Mouse (Mus musculus): ENCODE data around the gene Slc25a12. TPM values are rescaled to one million over a fixed set of nuclear protein-coding genes. Genes with fewer than 3 reads are reported as not detected.

The Slc25a12 gene
- polyA plus RNA-seq, 1 experiment from 2014 or later, result 29.6 TPM

- H3K4me3 ChIP-seq, result no peak overlapping the region
- 62% methylated on average over 7 of the region's 7 CpGs for WGBS
- H3K9me3 ChIP-seq (replicated peaks), result no peaks in the 10 kb centered on the region
- H3K27ac ChIP-seq, result no peak overlapping the region
- no peaks in the 10 kb centered on the region for H3K36me3 ChIP-seq
- DNase-seq (ENCODE audit: low spot score), result no peak
- H3K4me1 ChIP-seq, result peaks cover 5% of the 10 kb centered on the region
- no peaks in the 10 kb centered on the region for H3K27me3 ChIP-seq (ENCODE audit: low read depth, poor library complexity, severe bottlenecking)
Measured at GRCm38 (mm10) chr2:71294489-71294888, 73.1 kb downstream of the Slc25a12 start.

- H3K27ac ChIP-seq, result no peak overlapping the region
- H3K36me3 ChIP-seq, result no peaks in the 10 kb centered on the region
- no peaks in the 10 kb centered on the region for H3K9me3 ChIP-seq (replicated peaks)
- DNase-seq (ENCODE audit: low spot score), result no peak
- H3K4me3 ChIP-seq, result no peak overlapping the region
- H3K27me3 ChIP-seq (ENCODE audit: low read depth, poor library complexity, severe bottlenecking), result no peaks in the 10 kb centered on the region
- H3K4me1 ChIP-seq, result peaks cover 5% of the 10 kb centered on the region
- WGBS, result 88% methylated on average over 3 of the region's 3 CpGs
Measured at GRCm38 (mm10) chr2:71293983-71294382, 73.6 kb downstream of the Slc25a12 start.

- Histone ChIP-seq H3K4me3 (no peak overlapping the region), H3K36me3 (no peaks in the 10 kb centered on the region), H3K27ac (no peak overlapping the region), H3K4me1 (peaks cover 5% of the 10 kb centered on the region), H3K9me3 (replicated peaks) (no peaks in the 10 kb centered on the region), H3K27me3 (ENCODE audit: low read depth, poor library complexity, severe bottlenecking) (no peaks in the 10 kb centered on the region)
- WGBS, result 44% methylated on average over 5 of the region's 5 CpGs
- DNase-seq (ENCODE audit: low spot score), result no peak
Measured at GRCm38 (mm10) chr2:71291566-71291965, 76.0 kb downstream of the Slc25a12 start.

GRCm38 (mm10) chr2:71290107-71290775 lies 77.3 kb downstream of the Slc25a12 start:
- no peaks in the 10 kb centered on the region for H3K9me3 ChIP-seq (replicated peaks)
- peak overlapping the region; percentile 62; the same call in 1 of the 2 replicates for H3K27ac ChIP-seq
- WGBS, result 59% methylated on average over 6 of the region's 6 CpGs
- H3K4me3 ChIP-seq, result no peak overlapping the region
- no peak for DNase-seq (ENCODE audit: low spot score)
- H3K4me1 ChIP-seq, result peaks cover 5% of the 10 kb centered on the region
- no peaks in the 10 kb centered on the region for H3K36me3 ChIP-seq
- H3K27me3 ChIP-seq (ENCODE audit: low read depth, poor library complexity, severe bottlenecking), result no peaks in the 10 kb centered on the region

GRCm38 (mm10) chr2:71281981-71282380 lies 85.6 kb downstream of the Slc25a12 start:
- Histone ChIP-seq H3K36me3 (peaks cover 10% of the 10 kb centered on the region), H3K4me3 (no peak overlapping the region), H3K27ac (no peak overlapping the region), H3K9me3 (replicated peaks) (no peaks in the 10 kb centered on the region), H3K27me3 (ENCODE audit: low read depth, poor library complexity, severe bottlenecking) (no peaks in the 10 kb centered on the region), H3K4me1 (peaks cover 10% of the 10 kb centered on the region)
- no peak for DNase-seq (ENCODE audit: low spot score)
- WGBS, result 75% methylated on average over 1 of the region's 1 CpGs

GRCm38 (mm10) chr2:71278791-71279775 lies 88.5 kb downstream of the Slc25a12 start:
- 86% methylated on average over 23 of the region's 23 CpGs for WGBS
- H3K27me3 ChIP-seq (ENCODE audit: low read depth, poor library complexity, severe bottlenecking), result no peaks in the 10 kb centered on the region
- DNase-seq (ENCODE audit: low spot score), result no peak
- H3K36me3 ChIP-seq, result peaks cover 27% of the 10 kb centered on the region
- no peak overlapping the region for H3K27ac ChIP-seq
- H3K4me1 ChIP-seq, result peaks cover 10% of the 10 kb centered on the region
- no peaks in the 10 kb centered on the region for H3K9me3 ChIP-seq (replicated peaks)
- H3K4me3 ChIP-seq, result no peak overlapping the region

- Histone ChIP-seq H3K4me3 (no peak overlapping the region), H3K27me3 (ENCODE audit: low read depth, poor library complexity, severe bottlenecking) (no peaks in the 10 kb centered on the region), H3K9me3 (replicated peaks) (no peaks in the 10 kb centered on the region), H3K4me1 (peaks cover 10% of the 10 kb centered on the region), H3K27ac (no peak overlapping the region), H3K36me3 (peaks cover 16% of the 10 kb centered on the region; the same call in 1 of the 2 replicates)
- whole genome bisulfite sequencing, result 90% methylated on average over 7 of the region's 7 CpGs
- DNase-seq (ENCODE audit: low spot score), result no peak
Measured at GRCm38 (mm10) chr2:71275734-71276133, 91.8 kb downstream of the Slc25a12 start.

- Histone ChIP-seq H3K9me3 (replicated peaks) (no peaks in the 10 kb centered on the region), H3K4me1 (peaks cover 10% of the 10 kb centered on the region), H3K27ac (no peak overlapping the region), H3K4me3 (no peak overlapping the region), H3K36me3 (peaks cover 16% of the 10 kb centered on the region; the same call in 1 of the 2 replicates), H3K27me3 (ENCODE audit: low read depth, poor library complexity, severe bottlenecking) (no peaks in the 10 kb centered on the region)
- no peak for DNase-seq (ENCODE audit: low spot score)
- 80% methylated on average over 23 of the region's 23 CpGs for WGBS
Measured at GRCm38 (mm10) chr2:71273955-71274679, 93.4 kb downstream of the Slc25a12 start.

- no peak overlapping the region for H3K4me3 ChIP-seq
- DNase-seq (ENCODE audit: low spot score), result no peak
- no peaks in the 10 kb centered on the region for H3K27me3 ChIP-seq (ENCODE audit: low read depth, poor library complexity, severe bottlenecking)
- no peak overlapping the region for H3K27ac ChIP-seq
- peaks cover 42% of the 10 kb centered on the region for H3K36me3 ChIP-seq
- no peaks in the 10 kb centered on the region for H3K9me3 ChIP-seq (replicated peaks)
- no peaks in the 10 kb centered on the region for H3K4me1 ChIP-seq
- 85% methylated on average over 4 of the region's 4 CpGs for WGBS
Measured at GRCm38 (mm10) chr2:71270085-71270484, 97.5 kb downstream of the Slc25a12 start.

GRCm38 (mm10) chr2:71269332-71269731 lies 98.2 kb downstream of the Slc25a12 start:
- no peaks in the 10 kb centered on the region for H3K27me3 ChIP-seq (ENCODE audit: low read depth, poor library complexity, severe bottlenecking)

GRCm38 (mm10) chr2:71268691-71269090 lies 98.9 kb downstream of the Slc25a12 start:
- Histone ChIP-seq H3K27me3 (ENCODE audit: low read depth, poor library complexity, severe bottlenecking) (no peaks in the 10 kb centered on the region), H3K36me3 (peaks cover 49% of the 10 kb centered on the region)
- WGBS, result 93% methylated on average over 8 of the region's 8 CpGs

More at GRCm38 (mm10) chr2:71269332-71269731, 98.2 kb downstream of the Slc25a12 start:
- Histone ChIP-seq H3K9me3 (replicated peaks) (no peaks in the 10 kb centered on the region), H3K36me3 (peaks cover 44% of the 10 kb centered on the region), H3K4me3 (no peak overlapping the region), H3K4me1 (no peaks in the 10 kb centered on the region), H3K27ac (no peak overlapping the region)
- WGBS, result 63% methylated on average over 1 of the region's 1 CpGs
- DNase-seq (ENCODE audit: low spot score), result no peak

GRCm38 (mm10) chr2:71264585-71264984 lies 103.0 kb downstream of the Slc25a12 start:
- Histone ChIP-seq H3K4me1 (no peaks in the 10 kb centered on the region), H3K27me3 (ENCODE audit: low read depth, poor library complexity, severe bottlenecking) (no peaks in the 10 kb centered on the region), H3K36me3 (peaks cover 88% of the 10 kb centered on the region), H3K9me3 (replicated peaks) (no peaks in the 10 kb centered on the region), H3K27ac (no peak overlapping the region), H3K4me3 (no peak overlapping the region)
- 97% methylated on average over 20 of the region's 20 CpGs for WGBS
- no peak for DNase-seq (ENCODE audit: low spot score)

More at GRCm38 (mm10) chr2:71268691-71269090, 98.9 kb downstream of the Slc25a12 start:
- H3K9me3 ChIP-seq (replicated peaks), result no peaks in the 10 kb centered on the region
- H3K4me3 ChIP-seq, result no peak overlapping the region
- H3K27ac ChIP-seq, result no peak overlapping the region
- no peaks in the 10 kb centered on the region for H3K4me1 ChIP-seq
- no peak for DNase-seq (ENCODE audit: low spot score)
